Mouse (Mus musculus) limb, embryonic 14.5 days (tissue): Measurements from ENCODE around the gene Pex11g. TPM values are rescaled to one million over a fixed set of nuclear protein-coding genes. Genes with fewer than 3 reads are reported as not detected.
A peak's percentile ranks its signal among the peaks of the same experiment; 100 is the strongest.

ENCODE experiments used
- ATAC-seq: fragments of 200-750 bp; cut with Nextera tagmentation; 2 replicates; pipeline ENCODE4 v1.8.0; 2017; ENCODE audit warnings: low read depth, moderate number of reproducible peaks, moderate TSS enrichment; ENCODE audit not compliant: low FRiP score
- DNase-seq: peaks from one replicate; pipeline ENCODE4 v3.0.0-alpha.2; 2015; ENCODE audit warnings: low spot score
- H3K27ac ChIP-seq: fragments of 300-500 bp; sonication (generic); replicated peaks from 2 replicates; pipeline ENCODE4 v1.5.1; 2014; ENCODE audit warnings: low read depth, mild to moderate bottlenecking, low read length, moderate library complexity, mixed read lengths
- H3K27me3 ChIP-seq: fragments of 300-500 bp; sonication (generic); 2 replicates; pipeline ENCODE4 v1.6.1; 2014; ENCODE audit warnings: low read length, mixed read lengths; ENCODE audit not compliant: control insufficient read depth, insufficient read depth
- H3K36me3 ChIP-seq: fragments of 300-500 bp; sonication (generic); 2 replicates; pipeline ENCODE4 v1.6.1; 2014; ENCODE audit warnings: mild to moderate bottlenecking, low read length, moderate library complexity, mixed read lengths; ENCODE audit not compliant: control insufficient read depth, insufficient read depth
- H3K4me1 ChIP-seq: fragments of 300-500 bp; sonication (generic); 2 replicates; pipeline ENCODE4 v1.6.1; 2014; ENCODE audit warnings: antibody characterized with exemption, low read length, mixed read lengths; ENCODE audit not compliant: control insufficient read depth, insufficient read depth
- H3K4me2 ChIP-seq: fragments of 300-500 bp; sonication (generic); replicated peaks from 2 replicates; pipeline ENCODE4 v1.6.1; 2014; ENCODE audit warnings: low read depth, mild to moderate bottlenecking, low read length, moderate library complexity; ENCODE audit not compliant: severe bottlenecking
- H3K4me3 ChIP-seq: fragments of 300-500 bp; sonication (generic); replicated peaks from 2 replicates; pipeline ENCODE4 v1.5.1; 2014; ENCODE audit warnings: low read length
- H3K9ac ChIP-seq: fragments of 300-500 bp; sonication (generic); 2 replicates; pipeline ENCODE4 v1.6.1; 2014; ENCODE audit warnings: mild to moderate bottlenecking, low read depth, low read length, moderate library complexity; ENCODE audit not compliant: severe bottlenecking
- H3K9me3 ChIP-seq: fragments of 300-500 bp; sonication (generic); 2 replicates; pipeline ENCODE4 v1.6.1; 2016; ENCODE audit warnings: low read length; ENCODE audit not compliant: control insufficient read depth
- POLR2A ChIP-seq: fragments of 200-500 bp; IDR thresholded peaks from 2 replicates; pipeline ENCODE4 v1.8.0; 2012; ENCODE audit warnings: inconsistent platforms, mild to moderate bottlenecking, moderate library complexity, borderline replicate concordance; ENCODE audit not compliant: insufficient read depth, insufficient read length; ENCODE audit errors: extremely low read depth
- WGBS: fragments of 180-500 bp; shearing (Covaris S2); extraction: QIAGEN DNeasy Blood & Tissue Kit; methylation state at CpG from one replicate; pipeline ENCODE4 v1.1.7; 2014; 5-methylcytosine and 5-hydroxymethylcytosine counted together
- polyA plus RNA-seq, 2 experiments: library from polyadenylated mRNA; depleted of rRNA in 1 of 2; stranded (reverse) in 1 of 2; unstranded in 1 of 2; fragments of >200 nt; fragmentation: Nextera tagmentation in 1 of 2; extraction: Ambion mirVana in 1 of 2; gene quantifications; 2 replicates each; pipeline versions ENCODE4 v1.2.1 to v1.2.3; 2012 to 2014

Gene Pex11g
- polyA plus RNA-seq, 2 experiments = 4.7 to 6.0 TPM

- Histone ChIP-seq H3K9ac (peak overlapping the region; percentile 65), H3K27ac (peak overlapping the region; percentile 69), H3K4me2 (peak overlapping the region; percentile 95), H3K36me3 (peaks cover 43% of the 10 kb centered on the region), H3K9me3 (no peaks in the 10 kb centered on the region), H3K4me3 (peak overlapping the region; percentile 57), H3K4me1 (peaks cover 4% of the 10 kb centered on the region; the same call in 1 of the 2 replicates), H3K27me3 (no peaks in the 10 kb centered on the region)
- 24% methylated on average over 13 of the region's 13 CpGs for WGBS
- ATAC-seq (no peak), DNase-seq (no peak)
- TF ChIP-seq POLR2A = no peak
These were observed 47.3 kb upstream of the Pex11g start for GRCm38 (mm10) chr8:3514681-3515247.

DNA sequence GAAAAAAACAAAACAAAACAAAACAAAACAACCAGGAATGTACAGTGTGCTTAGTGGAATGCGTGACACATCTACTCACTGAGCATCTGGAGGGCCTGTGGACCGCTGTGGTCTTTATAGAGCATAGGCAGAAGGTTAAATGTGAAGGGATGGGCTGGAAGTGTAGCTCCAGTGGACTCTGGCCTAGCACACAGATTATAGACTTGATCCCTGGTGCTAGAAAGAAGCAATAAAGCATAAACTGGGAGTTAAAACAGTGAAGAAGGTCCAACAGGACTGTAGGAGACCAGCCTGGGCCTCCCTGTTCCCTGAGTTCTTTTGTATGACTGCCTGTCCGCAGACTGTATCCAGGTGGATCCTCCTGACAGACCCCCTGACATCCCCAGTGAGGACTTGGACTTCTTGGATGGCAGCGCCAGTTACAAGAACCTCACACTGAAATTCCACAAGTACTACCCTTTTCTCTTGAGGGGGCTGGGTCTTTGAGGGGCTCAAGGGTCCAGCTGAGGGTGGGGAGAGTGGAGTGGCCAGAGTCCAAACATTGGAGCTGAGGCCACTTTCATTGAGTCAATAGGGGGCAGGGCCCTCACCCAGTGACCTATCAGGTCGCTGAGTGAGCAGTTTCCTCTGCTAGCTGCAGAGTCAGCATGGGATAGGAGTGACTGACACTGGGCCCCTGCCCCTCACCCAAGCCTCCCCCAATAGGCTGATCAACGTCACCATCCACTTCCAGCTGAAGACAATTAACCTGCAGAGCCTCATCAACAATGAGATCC lies 40.7 kb upstream of the Pex11g start:
- ATAC-seq = no peak
- Histone ChIP-seq H3K27me3 (no peaks in the 10 kb centered on the region), H3K4me3 (no peak overlapping the region), H3K9ac (no peak overlapping the region), H3K36me3 (peaks cover 65% of the 10 kb centered on the region), H3K9me3 (no peaks in the 10 kb centered on the region), H3K4me2 (no peak overlapping the region), H3K4me1 (no peaks in the 10 kb centered on the region), H3K27ac (no peak overlapping the region)
- WGBS = 91% methylated on average over 6 of the region's 6 CpGs
- no peak for DNase-seq
- TF ChIP-seq POLR2A = no peak

DNA sequence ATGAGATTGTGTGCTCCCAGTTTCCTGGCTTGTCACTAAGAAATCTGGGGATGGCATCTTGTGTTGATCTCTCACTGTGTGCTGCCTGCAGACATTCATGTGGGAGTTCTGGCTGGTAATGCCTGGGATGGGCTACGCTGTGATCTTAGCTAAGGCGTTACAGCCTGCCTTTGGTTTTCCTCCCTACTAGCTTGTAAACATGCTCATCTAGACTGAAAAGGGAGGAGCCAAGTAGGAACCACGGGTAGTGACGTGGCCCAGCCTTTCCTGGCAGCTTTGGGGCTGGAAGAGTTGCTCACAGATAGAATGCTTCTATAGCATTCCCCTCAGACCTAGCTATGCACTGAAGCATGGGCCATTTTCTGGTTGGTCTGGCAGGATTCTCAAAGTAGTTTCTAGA lies 34.7 kb upstream of the Pex11g start:
- H3K4me3 ChIP-seq = no peak overlapping the region

GRCm38 (mm10) chr8:3500235-3501090 lies 33.0 kb upstream of the Pex11g start, which contains the start of gene Mcoln1:
Mcoln1 (plus strand) TSS chr8:3500457.
- peak within 1 kb of the TSS; percentile 84 for H3K4me3 ChIP-seq
- H3K9me3 ChIP-seq = peaks cover 3% of the 10 kb centered on the region; the same call in 1 of the 2 replicates
- ATAC-seq (peak; percentile 92), DNase-seq (peak; percentile 98)
- H3K27me3 ChIP-seq = no peaks in the 10 kb centered on the region
- peak within 1 kb of the TSS; percentile 85 for H3K9ac ChIP-seq
- under 1% methylated on average over 41 of the region's 70 CpGs for WGBS
- H3K4me2 ChIP-seq = peak within 1 kb of the TSS; percentile 76
- H3K36me3 ChIP-seq = peaks cover 24% of the 10 kb centered on the region
- H3K27ac ChIP-seq = peak within 1 kb of the TSS; percentile 92
- TF ChIP-seq POLR2A = no peak
- peaks cover 9% of the 10 kb centered on the region for H3K4me1 ChIP-seq

More for the DNA sequence above, 34.7 kb upstream of the Pex11g start:
- Histone ChIP-seq H3K9ac (no peak overlapping the region), H3K27ac (no peak overlapping the region), H3K4me1 (peaks cover 9% of the 10 kb centered on the region), H3K27me3 (no peaks in the 10 kb centered on the region), H3K36me3 (peaks cover 20% of the 10 kb centered on the region), H3K9me3 (no peaks in the 10 kb centered on the region), H3K4me2 (no peak overlapping the region)
- ATAC-seq (no peak), DNase-seq (no peak)
- WGBS = 61% methylated on average over 4 of the region's 4 CpGs
- no peak for TF ChIP-seq POLR2A

DNA sequence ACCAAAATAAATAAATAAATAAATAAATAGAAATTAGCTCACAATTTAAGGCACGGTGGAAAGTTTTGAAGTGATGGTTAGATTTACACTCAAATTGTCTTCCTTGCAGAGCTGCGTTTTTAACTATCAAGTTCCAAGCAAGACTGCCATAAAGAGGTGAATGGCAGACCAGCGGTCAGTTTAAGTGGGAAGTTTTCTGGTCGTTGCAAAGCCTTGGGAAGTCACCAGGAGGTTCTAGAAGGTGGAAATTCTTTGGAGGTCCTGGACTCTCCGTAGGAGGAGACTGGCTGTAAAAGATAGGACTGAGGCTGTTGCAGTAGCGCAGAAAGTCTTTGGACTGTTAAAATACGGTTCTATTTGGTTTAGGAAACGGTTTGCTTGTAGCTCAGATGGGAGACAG lies 32.3 kb upstream of the Pex11g start:
- DNase-seq = no peak
- no peak; the same call in 1 of the 2 replicates for ATAC-seq

More for the DNA sequence above, 32.3 kb upstream of the Pex11g start:
- Histone ChIP-seq H3K9me3 (peaks cover 7% of the 10 kb centered on the region; the same call in 1 of the 2 replicates), H3K4me2 (peak overlapping the region; percentile 75), H3K36me3 (peaks cover 30% of the 10 kb centered on the region), H3K4me3 (peak overlapping the region; percentile 84), H3K27me3 (no peaks in the 10 kb centered on the region), H3K9ac (peak overlapping the region; percentile 70), H3K27ac (peak overlapping the region; percentile 92), H3K4me1 (peaks cover 9% of the 10 kb centered on the region)
- TF ChIP-seq POLR2A = no peak
- WGBS = 5% methylated on average over 8 of the region's 8 CpGs
